Comparison of ENCODE assay signal across 8 mouse cellular contexts in genomic region chr10:122563973-122564372, GRCm38 (mm10).
DNase-seq lines count a peak whose midpoint lies in the region; ATAC-seq lines count a peak whose summit lies in the region.

No protein-coding gene starts in this region.

- H3K4me2 ChIP-seq in kidney, embryonic 16.5 days (replicated peaks; ENCODE audit: low read depth, low read length): peak overlapping the region; percentile 20
- no peak overlapping the region for H3K4me2 ChIP-seq in embryonic facial prominence, embryonic 11.5 days (ENCODE audit: low read depth, low read length)
- peak overlapping the region; percentile 31 for H3K4me2 ChIP-seq in hindbrain, embryonic 14.5 days (replicated peaks)
- H3K4me2 ChIP-seq in neural tube, embryonic 11.5 days (ENCODE audit: low read depth): peak overlapping the region; percentile 3; the same call in 1 of the 2 replicates

- 39% methylated on average over 10 of the region's 10 CpGs for WGBS in kidney, embryonic 16.5 days
- 31% methylated on average over 10 of the region's 10 CpGs for WGBS in embryonic facial prominence, embryonic 11.5 days
- WGBS in hindbrain, embryonic 14.5 days: 25% methylated on average over 10 of the region's 10 CpGs
- WGBS in neural tube, embryonic 11.5 days: 25% methylated on average over 10 of the region's 10 CpGs

- no peak overlapping the region; the same call in 1 of the 2 replicates for H3K9ac ChIP-seq in kidney, embryonic 16.5 days (replicated peaks; ENCODE audit: low read length)
- peak overlapping the region; percentile 34; the same call in 1 of the 2 replicates for H3K9ac ChIP-seq in embryonic facial prominence, embryonic 11.5 days (replicated peaks; ENCODE audit: low read length)
- H3K9ac ChIP-seq in hindbrain, embryonic 14.5 days: 0 out of 2 replicates have a peak overlapping the region, but pooled peaks have one; percentile 21
- H3K9ac ChIP-seq in neural tube, embryonic 11.5 days (ENCODE audit: low read length): peak overlapping the region; percentile 5; the same call in 1 of the 2 replicates

- H3K4me3 ChIP-seq in kidney, embryonic 16.5 days (ENCODE audit: low read length): no peak overlapping the region
- no peak overlapping the region for H3K4me3 ChIP-seq in embryonic facial prominence, embryonic 11.5 days (ENCODE audit: low read depth, low read length)
- no peak overlapping the region for H3K4me3 ChIP-seq in hindbrain, embryonic 14.5 days (replicated peaks; ENCODE audit: low read length)
- H3K4me3 ChIP-seq in neural tube, embryonic 11.5 days (ENCODE audit: low read depth, low read length): no peak overlapping the region

- ATAC-seq in kidney, embryonic 16.5 days (ENCODE audit: low FRiP score, low TSS enrichment): 0 out of 2 replicates have a peak, but pooled peaks have one; percentile 57
- ATAC-seq in embryonic facial prominence, embryonic 11.5 days (replicated peaks; ENCODE audit: insufficient number of reproducible peaks, low FRiP score, low TSS enrichment, low read depth): no peak
- ATAC-seq in hindbrain, embryonic 14.5 days (ENCODE audit: low FRiP score): no peak
- peak; percentile 69 for ATAC-seq in neural tube, embryonic 11.5 days (ENCODE audit: insufficient read depth, low FRiP score, low TSS enrichment)

- H3K4me1 ChIP-seq in kidney, embryonic 16.5 days (ENCODE audit: insufficient read depth, low read length): no peaks in the 10 kb centered on the region
- H3K4me1 ChIP-seq in embryonic facial prominence, embryonic 11.5 days (ENCODE audit: control insufficient read depth, insufficient read depth, low read length): no peaks in the 10 kb centered on the region
- H3K4me1 ChIP-seq in hindbrain, embryonic 14.5 days (replicated peaks; ENCODE audit: control insufficient read depth, insufficient read depth, low read length): no peaks in the 10 kb centered on the region; the same call in 1 of the 2 replicates
- no peaks in the 10 kb centered on the region for H3K4me1 ChIP-seq in neural tube, embryonic 11.5 days (ENCODE audit: control insufficient read depth, insufficient read depth, low read length)

- H3K9me3 ChIP-seq in kidney, embryonic 16.5 days (ENCODE audit: low read length): no peaks in the 10 kb centered on the region
- H3K9me3 ChIP-seq in embryonic facial prominence, embryonic 11.5 days (replicated peaks; ENCODE audit: control insufficient read depth, low read length): no peaks in the 10 kb centered on the region
- no peaks in the 10 kb centered on the region for H3K9me3 ChIP-seq in hindbrain, embryonic 14.5 days (ENCODE audit: control insufficient read depth, low read length)
- H3K9me3 ChIP-seq in neural tube, embryonic 11.5 days (ENCODE audit: control insufficient read depth, low read length): no peaks in the 10 kb centered on the region

- no peak for DNase-seq in kidney, adult 18-20 months
- peak; percentile 49 for DNase-seq in embryonic facial prominence, embryonic 11.5 days (ENCODE audit: low spot score)
- DNase-seq in hindbrain, embryonic 14.5 days (ENCODE audit: low spot score): peak; percentile 38
- DNase-seq in neural tube, embryonic 11.5 days (ENCODE audit: low spot score): peak; percentile 32
- no peak for DNase-seq in thymus, postnatal 10 days (ENCODE audit: low spot score in 2 of 2)
- DNase-seq in thymus, postnatal 0 days (ENCODE audit: low spot score): no peak
- no peak for DNase-seq in cerebellum, adult 9-11 months

- no peaks in the 10 kb centered on the region for H3K27me3 ChIP-seq in kidney, embryonic 16.5 days (ENCODE audit: insufficient read depth, low read length)
- H3K27me3 ChIP-seq in embryonic facial prominence, embryonic 11.5 days (ENCODE audit: control insufficient read depth, insufficient read depth, low read length): no peaks in the 10 kb centered on the region
- H3K27me3 ChIP-seq in hindbrain, embryonic 14.5 days (ENCODE audit: control insufficient read depth, insufficient read depth, low read length): no peaks in the 10 kb centered on the region
- H3K27me3 ChIP-seq in neural tube, embryonic 11.5 days (ENCODE audit: control insufficient read depth, insufficient read depth, low read length): no peaks in the 10 kb centered on the region

- no peaks in the 10 kb centered on the region for H3K36me3 ChIP-seq in kidney, embryonic 16.5 days (ENCODE audit: insufficient read depth, low read length)
- no peaks in the 10 kb centered on the region for H3K36me3 ChIP-seq in embryonic facial prominence, embryonic 11.5 days (replicated peaks; ENCODE audit: control insufficient read depth, insufficient read depth, low read depth, low read length)
- no peaks in the 10 kb centered on the region for H3K36me3 ChIP-seq in hindbrain, embryonic 14.5 days (replicated peaks; ENCODE audit: control insufficient read depth, insufficient read depth)
- H3K36me3 ChIP-seq in neural tube, embryonic 11.5 days (ENCODE audit: control insufficient read depth, insufficient read depth, low read length): no peaks in the 10 kb centered on the region

- no peak overlapping the region for H3K27ac ChIP-seq in kidney, embryonic 16.5 days (ENCODE audit: low read length)
- no peak overlapping the region for H3K27ac ChIP-seq in embryonic facial prominence, embryonic 11.5 days (replicated peaks; ENCODE audit: low read depth, low read length)
- peak overlapping the region; percentile 74 for H3K27ac ChIP-seq in hindbrain, embryonic 14.5 days
- H3K27ac ChIP-seq in neural tube, embryonic 11.5 days (ENCODE audit: low read depth, low read length): peak overlapping the region; percentile 55

Comparison
In these comparisons a context has a peak if more than half of its experiments do, and no peak if none do; other contexts are left out.
1. ATAC-seq: peak in kidney, embryonic 16.5 days (single experiment) and neural tube, embryonic 11.5 days (single experiment); none in embryonic facial prominence, embryonic 11.5 days (single experiment) and hindbrain, embryonic 14.5 days (single experiment).
2. H3K27ac ChIP-seq: peak in hindbrain, embryonic 14.5 days (single experiment) and neural tube, embryonic 11.5 days (single experiment); none in kidney, embryonic 16.5 days (single experiment) and embryonic facial prominence, embryonic 11.5 days (single experiment).
3. DNase-seq: peak in embryonic facial prominence, embryonic 11.5 days (single experiment), hindbrain, embryonic 14.5 days (single experiment) and neural tube, embryonic 11.5 days (single experiment); none in kidney, adult 18-20 months (single experiment), thymus, postnatal 10 days (0 of 2), thymus, postnatal 0 days (single experiment) and cerebellum, adult 9-11 months (single experiment).